Mouse (Mus musculus) E14TG2a.4 (cell line): Measurements from ENCODE around the gene U2af2.

Experiments
- H3K27me3 ChIP-seq: 2 replicates; pipeline ENCODE4 v1.6.1; 2014; ENCODE audit warnings: low read length, control low read depth; ENCODE audit not compliant: insufficient read depth
- H3K36me3 ChIP-seq: 2 replicates; pipeline ENCODE4 v1.6.1; 2014; ENCODE audit warnings: low read length, control low read depth; ENCODE audit not compliant: insufficient read depth
- H3K4me1 ChIP-seq: replicated peaks from 2 replicates; pipeline ENCODE4 v1.6.1; 2014; ENCODE audit warnings: low read depth, low read length, control low read depth
- H3K4me3 ChIP-seq: replicated peaks from 2 replicates; pipeline ENCODE4 v1.5.1; 2014; ENCODE audit warnings: mild to moderate bottlenecking, low read length
- H3K9me3 ChIP-seq: 2 replicates; pipeline ENCODE4 v1.6.1; 2014; ENCODE audit warnings: low read length, control low read depth
- CTCF ChIP-seq: conservative IDR thresholded peaks from 2 replicates; pipeline ENCODE4 v1.5.1; 2014; ENCODE audit warnings: low read length
- NANOG ChIP-seq: IDR thresholded peaks from 2 replicates; pipeline ENCODE4 v1.6.1; 2014; ENCODE audit warnings: borderline replicate concordance, low read length, mixed read lengths

The U2af2 gene

DNA sequence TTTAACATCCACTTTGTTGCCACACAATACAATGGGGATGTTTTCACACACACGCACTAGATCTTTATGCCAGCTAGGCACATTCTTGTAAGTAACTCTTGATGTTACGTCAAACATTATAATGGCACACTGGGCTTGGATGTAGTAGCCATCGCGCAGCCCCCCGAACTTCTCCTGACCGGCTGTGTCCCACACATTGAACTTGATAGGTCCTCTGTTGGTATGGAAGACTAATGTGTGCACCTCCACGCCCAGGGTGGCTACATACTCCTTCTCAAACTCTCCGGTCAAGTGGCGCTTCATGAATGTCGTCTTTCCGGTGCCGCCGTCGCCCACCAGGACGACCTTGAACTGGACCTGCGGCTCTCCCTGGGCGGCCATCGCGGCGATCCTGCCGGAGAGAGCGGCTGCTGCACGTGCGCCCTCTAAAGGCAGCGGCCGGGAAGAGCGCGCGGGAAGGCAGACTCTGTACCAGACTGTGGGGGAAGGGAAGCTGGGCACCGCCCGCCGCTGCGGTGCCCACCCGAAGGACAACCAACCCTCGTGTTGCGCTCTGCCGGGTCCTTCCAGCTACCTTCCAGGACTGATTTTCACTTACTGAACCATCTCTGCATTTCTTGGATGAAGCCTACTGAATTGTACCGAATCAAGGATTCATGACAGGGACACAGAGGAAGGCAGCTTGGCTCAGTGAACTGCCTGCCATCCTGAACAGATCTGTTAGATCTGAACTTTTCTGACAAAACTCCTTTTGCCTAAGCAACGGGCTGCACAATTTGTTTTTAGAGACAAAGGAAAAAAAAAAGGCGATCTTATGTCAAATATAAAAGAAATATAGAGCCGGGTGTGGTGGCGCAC lies 63.8 kb downstream of the U2af2 start, which contains the start of gene Rasl2-9:
Gene Rasl2-9, minus strand, starts transcription at position 402 of the 858 bp plus-strand sequence.
- H3K9me3 ChIP-seq = no peaks in the 10 kb centered on the region
- peak; percentile 32 for TF ChIP-seq CTCF
- no peak for TF ChIP-seq NANOG

More for the DNA sequence above, 63.8 kb downstream of the U2af2 start, which contains the start of gene Rasl2-9:
- Histone ChIP-seq H3K4me1 (peaks cover 7% of the 10 kb centered on the region; the same call in 1 of the 2 replicates), H3K27me3 (peaks cover 14% of the 10 kb centered on the region), H3K36me3 (no peaks in the 10 kb centered on the region), H3K4me3 (peak within 1 kb of the TSS; percentile 74)
